Mouse (Mus musculus): ENCODE results near the gene Itk.

The Itk gene

GRCm38 (mm10) chr11:46349681-46350410 is 39.5 kb downstream of the Itk start:
- no peak for DNase-seq

DNA sequence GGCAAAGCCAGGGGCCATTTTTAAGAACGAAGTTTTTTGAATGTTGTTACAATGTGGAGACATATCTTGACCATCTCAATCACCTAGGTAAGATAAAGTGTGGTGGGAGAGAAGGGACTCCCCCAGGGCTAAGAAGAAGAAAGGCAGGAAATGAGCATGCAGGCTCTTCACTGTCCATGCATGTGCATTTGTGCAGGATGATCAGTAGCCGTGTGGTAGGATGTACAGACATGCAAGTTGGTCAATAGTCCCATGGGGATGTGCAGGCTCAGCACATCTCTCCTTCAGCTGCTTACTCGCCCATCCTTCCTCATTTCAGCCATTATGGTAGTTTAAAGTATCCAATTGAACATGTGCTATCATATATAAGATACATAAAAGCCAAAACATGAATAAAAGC is 40.9 kb downstream of the Itk start:
- DNase-seq = no peak

DNA sequence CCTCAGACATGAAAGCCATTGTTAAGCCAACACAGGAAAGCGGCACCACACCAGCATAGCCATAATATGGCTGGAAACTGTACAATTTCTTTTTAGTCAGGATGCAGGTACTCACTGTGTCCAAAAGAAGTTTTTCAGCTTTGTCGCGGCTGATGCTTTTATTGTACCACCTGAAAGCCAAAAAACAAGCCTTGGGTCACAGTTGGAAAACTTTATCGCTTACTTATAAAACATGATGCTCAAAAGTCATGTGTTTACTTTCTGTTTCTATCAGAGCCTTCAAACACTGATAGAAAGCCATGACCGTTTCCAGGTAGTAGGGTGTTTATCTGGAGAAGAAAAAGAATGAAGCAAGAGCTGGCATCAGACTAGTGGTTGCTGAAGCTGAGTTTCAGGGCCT is 41.6 kb downstream of the Itk start:
- DNase-seq = no peak

DNA sequence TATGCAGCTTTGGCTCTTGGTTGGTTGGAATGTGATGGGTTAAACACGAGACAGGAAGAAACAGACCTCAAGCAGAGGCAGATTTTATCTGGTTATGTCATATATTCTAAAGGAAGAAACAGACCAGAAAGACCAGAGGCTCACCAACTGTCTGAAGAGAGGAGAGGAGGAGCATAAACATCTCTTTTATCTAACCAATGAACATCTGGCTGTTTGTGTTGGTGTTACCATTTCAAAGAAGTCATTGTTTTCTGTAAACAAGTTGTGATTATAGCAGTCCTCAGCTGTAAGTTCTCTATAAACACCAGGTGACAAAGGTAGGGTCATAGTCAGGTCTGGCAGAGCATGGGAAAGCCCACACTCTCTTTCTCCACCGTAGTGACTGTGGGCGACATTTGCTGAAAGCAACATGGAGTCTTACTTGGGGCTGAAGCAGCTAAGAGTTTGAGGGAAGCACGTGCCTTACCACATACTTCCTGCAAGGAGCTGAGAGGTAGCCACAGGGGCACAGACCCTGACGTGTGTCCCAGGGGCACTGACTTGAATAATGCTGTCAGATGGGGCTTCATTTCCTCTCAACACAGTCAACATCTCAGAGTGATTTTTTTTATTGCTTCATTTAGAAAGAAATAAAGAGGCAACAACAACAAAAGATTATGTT is 45.3 kb downstream of the Itk start:
- DNase-seq = peak; percentile 13

GRCm38 (mm10) chr11:46341960-46342359 is 47.4 kb downstream of the Itk start:
- DNase-seq = no peak

DNA sequence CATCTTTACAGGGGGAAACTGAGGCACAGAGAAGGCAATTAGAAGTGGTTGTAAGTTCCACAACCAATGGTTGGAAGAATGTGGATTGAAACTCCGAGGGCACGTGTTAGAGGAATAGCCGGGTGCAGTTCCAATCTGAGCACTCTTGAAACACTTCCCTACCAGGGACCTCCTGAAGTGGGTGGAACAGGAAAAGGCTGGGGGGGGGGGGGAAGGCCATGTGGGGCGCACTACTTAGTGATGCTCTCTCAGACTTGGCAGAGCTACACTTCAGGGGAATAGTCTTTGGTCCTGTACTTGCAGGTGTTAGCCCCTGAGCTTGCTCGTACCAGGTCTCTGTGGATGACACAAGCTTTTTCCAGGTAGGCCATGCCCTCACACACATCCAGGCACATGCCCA is 53.3 kb downstream of the Itk start:
- no peak for DNase-seq

- DNase-seq = no peak
Measured at GRCm38 (mm10) chr11:46332217-46332616, 57.1 kb downstream of the Itk start.

- DNase-seq = no peak
Measured at GRCm38 (mm10) chr11:46326271-46327015, 62.9 kb downstream of the Itk start.

- no peak for DNase-seq
Measured at GRCm38 (mm10) chr11:46321559-46321958, 67.8 kb downstream of the Itk start.

- peak; percentile 48 for DNase-seq
Measured at GRCm38 (mm10) chr11:46314534-46314933, 74.8 kb downstream of the Itk start.

DNA sequence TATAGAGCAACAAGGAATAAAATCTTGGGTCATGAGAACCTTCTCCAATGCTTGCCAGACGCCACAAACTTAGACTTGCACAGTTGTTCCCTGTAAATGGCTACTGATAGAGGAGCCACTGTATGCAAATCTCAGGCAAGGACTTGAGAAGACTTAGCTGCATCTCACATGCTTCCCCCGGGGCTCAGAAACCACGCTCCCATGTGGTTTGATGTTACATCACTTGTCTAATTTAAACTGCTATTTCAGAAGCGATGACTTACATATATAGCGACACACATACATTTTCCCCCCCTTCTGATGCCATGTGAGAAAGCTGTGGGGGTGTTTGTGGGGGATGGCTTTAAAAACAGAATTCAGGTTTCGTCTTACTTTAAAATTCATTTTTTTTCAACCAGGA is 75.5 kb downstream of the Itk start:
- no peak for DNase-seq

DNA sequence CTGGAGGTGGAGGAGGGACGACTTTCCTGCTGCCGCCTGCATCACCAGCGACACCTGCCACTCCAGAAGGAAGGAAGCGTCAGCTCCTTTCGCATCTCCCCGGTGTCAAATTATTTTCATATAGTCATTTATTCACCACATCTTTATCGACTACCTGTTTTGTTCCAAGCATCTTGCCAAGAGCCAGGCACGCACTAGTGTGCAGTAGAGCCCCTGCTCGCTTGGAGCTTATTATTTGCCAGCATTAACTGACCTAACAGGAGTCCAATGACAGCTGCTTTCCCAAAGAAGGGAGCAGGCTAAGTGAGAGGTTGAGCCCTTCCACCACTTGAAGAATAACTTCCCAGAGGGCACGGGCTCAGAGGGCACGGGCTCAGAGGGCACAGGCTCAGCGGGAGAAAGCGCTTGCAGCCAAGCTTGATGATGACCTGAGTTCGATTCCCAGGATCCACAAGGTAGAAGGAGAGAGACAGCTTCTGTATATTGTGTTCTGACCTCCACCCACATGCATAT is 76.7 kb downstream of the Itk start, which contains the start of gene Cyfip2:
Gene Cyfip2, minus strand, starts transcription at position 337 of the 513 bp plus-strand sequence.
- no peak for DNase-seq

GRCm38 (mm10) chr11:46311703-46312522 is 77.4 kb downstream of the Itk start:
- peak; percentile 51 for DNase-seq

DNA sequence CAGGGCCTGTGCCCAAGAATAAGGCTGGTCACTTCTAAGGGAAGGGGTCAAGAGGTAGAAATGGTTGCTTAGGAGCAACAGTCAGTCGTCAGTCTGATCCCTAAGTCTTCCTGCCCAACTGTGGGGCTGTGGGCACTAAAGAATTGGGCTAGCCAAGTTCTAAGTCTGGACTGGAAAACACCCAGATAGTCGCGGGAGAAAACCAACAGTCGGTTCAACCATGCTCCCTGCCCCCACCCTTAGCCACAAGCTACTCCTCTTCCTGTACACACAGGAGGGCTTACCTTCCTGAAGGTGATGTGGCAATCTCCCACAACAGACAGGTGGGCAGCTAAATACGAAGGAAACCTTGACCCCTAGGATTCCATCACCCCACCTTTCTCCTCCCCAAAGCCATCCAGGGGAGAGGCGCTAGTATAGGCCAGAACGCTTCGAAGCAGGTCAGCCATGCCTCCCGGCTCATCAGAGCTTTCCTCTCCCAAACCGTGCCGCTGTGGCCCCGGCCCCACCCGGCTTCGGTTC is 78.1 kb downstream of the Itk start:
- no peak for DNase-seq

GRCm38 (mm10) chr11:46310647-46311063 is 78.7 kb downstream of the Itk start:
- DNase-seq = no peak

DNA sequence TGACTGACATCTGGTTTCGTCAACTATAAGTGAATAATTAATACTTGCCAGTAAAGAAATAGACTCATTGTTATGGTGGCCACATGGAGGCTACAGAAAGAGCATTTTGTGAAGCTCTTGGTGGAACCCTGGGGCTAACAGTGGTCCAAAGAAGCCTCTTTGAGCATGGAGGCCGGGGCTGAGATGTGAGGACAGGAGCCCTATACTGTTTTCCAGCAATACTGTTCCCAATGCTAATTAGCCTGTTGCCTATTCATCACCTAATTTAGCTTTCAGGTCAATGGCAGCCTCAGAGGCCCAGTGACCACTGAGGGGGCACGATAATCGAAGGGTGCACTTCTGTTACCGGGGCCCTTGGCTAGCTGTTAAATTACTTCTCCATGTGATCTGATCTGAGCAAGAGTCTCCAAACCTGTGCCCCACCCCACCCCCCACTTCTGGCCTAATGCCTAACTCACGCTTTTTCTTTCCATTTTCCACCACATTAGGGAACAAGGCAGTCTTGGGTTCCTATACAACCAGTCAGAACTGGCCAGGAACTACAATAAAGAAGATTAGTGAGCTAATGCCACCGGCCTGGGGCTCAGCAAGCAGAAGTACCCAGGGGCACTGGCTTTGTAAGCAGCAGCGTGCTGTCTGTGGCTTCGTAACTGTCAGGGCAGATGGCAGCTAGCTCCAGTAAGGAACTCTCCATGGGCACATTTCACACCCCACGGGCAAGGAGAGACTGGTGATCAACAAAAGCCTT is 79.3 kb downstream of the Itk start:
- no peak for DNase-seq

- DNase-seq = peak; percentile 56
Measured at GRCm38 (mm10) chr11:46309111-46309741, 80.1 kb downstream of the Itk start.

DNA sequence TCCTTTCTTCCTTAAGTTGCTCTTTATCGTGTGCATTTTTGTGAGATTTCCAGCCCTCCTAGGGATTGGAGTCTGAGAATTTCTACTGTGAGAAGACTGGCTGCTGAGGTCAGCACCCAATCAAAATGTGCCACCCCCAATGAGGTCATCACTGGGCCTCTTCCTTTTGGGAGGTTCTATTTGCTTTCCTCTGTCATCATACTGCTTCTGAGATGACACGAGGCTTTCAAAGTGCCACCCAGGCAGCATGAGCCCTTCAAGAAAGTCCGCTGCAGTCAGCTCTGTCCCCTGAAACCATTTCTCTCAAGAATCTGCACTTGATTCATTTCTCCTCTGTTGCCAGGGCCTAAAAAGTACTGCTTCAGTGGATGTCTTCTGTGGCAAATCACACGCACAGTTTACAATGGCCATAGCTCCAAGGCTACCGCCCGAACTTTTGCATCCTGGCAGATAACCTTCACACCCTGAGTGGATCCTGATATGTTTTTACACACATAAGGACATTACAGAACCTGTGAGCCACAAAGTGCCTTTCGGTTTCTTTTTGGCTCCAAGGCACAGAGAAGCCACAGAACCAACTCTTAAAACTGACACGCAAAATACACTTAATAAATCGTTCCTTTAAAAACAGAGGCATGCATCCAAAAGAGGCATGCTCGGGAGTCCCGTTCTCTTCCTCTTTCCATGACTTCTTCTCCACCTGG is 80.9 kb downstream of the Itk start:
- no peak for DNase-seq

DNA sequence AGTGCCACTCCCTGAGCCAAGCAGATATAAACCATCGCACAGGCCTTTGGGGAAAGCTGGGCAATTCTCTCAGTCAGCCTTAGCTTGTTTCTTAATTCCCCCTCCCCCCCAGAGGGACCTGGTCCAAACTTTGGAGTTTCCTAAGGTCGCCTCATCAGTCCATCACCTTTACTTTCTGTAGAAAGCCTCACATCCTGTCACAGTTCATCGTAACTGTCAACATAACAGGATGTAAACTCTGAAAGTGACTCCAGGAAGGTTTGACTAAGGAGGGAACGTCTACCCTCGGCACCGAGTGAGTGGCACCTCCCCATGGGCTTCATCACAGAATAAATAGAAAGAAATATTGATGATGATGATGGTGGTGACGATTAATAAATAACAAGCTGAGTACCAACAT is 81.5 kb downstream of the Itk start:
- no peak for DNase-seq

DNA sequence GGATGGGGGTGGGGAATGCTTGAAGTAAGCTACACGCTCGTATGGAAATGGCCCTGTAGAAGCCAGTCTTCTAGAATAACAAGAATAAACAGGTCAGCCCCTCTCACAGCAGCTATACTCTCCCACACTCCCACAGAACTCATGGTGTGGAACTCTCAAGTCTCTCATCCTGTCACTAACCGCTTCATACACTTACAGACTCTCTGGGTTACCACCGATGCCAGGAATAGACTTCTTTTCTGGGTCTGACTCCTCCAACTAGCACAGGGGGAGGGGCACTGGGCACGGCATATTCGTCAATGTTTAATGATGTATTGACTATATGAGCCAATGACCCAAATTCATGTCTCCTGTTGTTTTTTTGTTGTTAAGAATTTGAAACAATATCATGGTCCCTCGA is 82.5 kb downstream of the Itk start:
- DNase-seq = no peak

Data from lung, postnatal 36 days (tissue).